ENCODE assay signal across 9 mouse cellular contexts in genomic region chr4:140084521-140085011, GRCm38 (mm10).
DNase-seq lines count a peak whose midpoint lies in the region; ATAC-seq lines count a peak whose summit lies in the region.
"Had no signal": no experiment of that assay in that cellular context is flagged by ENCODE, and none has a peak within 500 bp of the region (broad histone marks: within the 10 kb centered on the region; RNA-seq: fewer than 3 reads in every experiment).

No protein-coding gene starts in this region.

- DNase-seq in heart, adult 18-20 months: peak; percentile 57 to 67
- peak; percentile 28 to 49 for DNase-seq in adrenal gland, postnatal 36 days
- peak; percentile 75 to 82 for DNase-seq in cerebellum, postnatal 25 days
- no peak for DNase-seq in thymus, postnatal 36 days
- DNase-seq in kidney, postnatal 14 days: no peak

- no peak overlapping the region for H3K9ac ChIP-seq in heart, embryonic 11.5 days (ENCODE audit: low read depth, low read length)
- no peak overlapping the region for H3K9ac ChIP-seq in intestine, embryonic 16.5 days (ENCODE audit: low read depth, low read length)

- H3K27ac ChIP-seq in heart, embryonic 11.5 days (ENCODE audit: low read depth, low read length): no peak overlapping the region
- H3K27ac ChIP-seq in intestine, embryonic 16.5 days (ENCODE audit: low read length): no peak overlapping the region

- no peaks in the 10 kb centered on the region for H3K36me3 ChIP-seq in heart, embryonic 11.5 days (ENCODE audit: control insufficient read depth, insufficient read depth, low read length)
- H3K36me3 ChIP-seq in intestine, embryonic 16.5 days (ENCODE audit: control insufficient read depth, insufficient read depth, low read length): no peaks in the 10 kb centered on the region

- H3K4me1 ChIP-seq in heart, embryonic 11.5 days (ENCODE audit: control insufficient read depth, insufficient read depth, low read length): no peaks in the 10 kb centered on the region; the same call in 1 of the 2 replicates
- no peaks in the 10 kb centered on the region for H3K4me1 ChIP-seq in intestine, embryonic 16.5 days (ENCODE audit: control insufficient read depth, insufficient read depth, low read length)

- H3K4me3 ChIP-seq in heart, embryonic 11.5 days (ENCODE audit: low read depth, low read length): no peak overlapping the region
- H3K4me3 ChIP-seq in intestine, embryonic 16.5 days (ENCODE audit: low read length): no peak overlapping the region
- H3K4me3 ChIP-seq: erythroblast, embryonic 14.5 days had no signal

- H3K9me3 ChIP-seq in heart, embryonic 11.5 days (replicated peaks; ENCODE audit: control insufficient read depth, low read length): no peaks in the 10 kb centered on the region
- H3K9me3 ChIP-seq in intestine, embryonic 16.5 days (ENCODE audit: control insufficient read depth, low read length): no peaks in the 10 kb centered on the region

- WGBS in heart, embryonic 11.5 days (ENCODE audit: insufficient replicate concordance): 59% methylated on average over 11 of the region's 11 CpGs
- 46% methylated on average over 11 of the region's 11 CpGs for WGBS in intestine, embryonic 16.5 days

- no peak overlapping the region for H3K4me2 ChIP-seq in heart, embryonic 11.5 days
- no peak overlapping the region for H3K4me2 ChIP-seq in intestine, embryonic 16.5 days (ENCODE audit: low read depth, low read length)

- ATAC-seq in heart, embryonic 11.5 days (replicated peaks; ENCODE audit: insufficient number of reproducible peaks, low FRiP score, low TSS enrichment): no peak
- peak; percentile 40; the same call in 1 of the 2 replicates for ATAC-seq in intestine, embryonic 16.5 days
- no peak for ATAC-seq in erythroid progenitor cell, adult 5-6 weeks (replicated peaks; ENCODE audit: low FRiP score, poor library complexity, severe bottlenecking)

- H3K27me3 ChIP-seq in heart, embryonic 11.5 days (ENCODE audit: control insufficient read depth, insufficient read depth, low read length): no peaks in the 10 kb centered on the region; the same call in 1 of the 2 replicates
- H3K27me3 ChIP-seq in intestine, embryonic 16.5 days (replicated peaks; ENCODE audit: control insufficient read depth, insufficient read depth, low read length): no peaks in the 10 kb centered on the region

Comparison
In these comparisons a context has a peak if more than half of its experiments do, and no peak if none do; other contexts are left out.
1. DNase-seq: peak in heart, adult 18-20 months (2 of 2), adrenal gland, postnatal 36 days (2 of 2) and cerebellum, postnatal 25 days (2 of 2); none in thymus, postnatal 36 days (0 of 2) and kidney, postnatal 14 days (single experiment).